Mouse (Mus musculus) CH12.LX (cell line): ENCODE measurements around the gene Gm20662. TPM values are rescaled to one million over a fixed set of nuclear protein-coding genes. Genes with fewer than 3 reads are reported as not detected.

Experiments
- DNase-seq: peaks from one replicate; pipeline ENCODE4 v3.0.0-alpha.2; 2013; ENCODE audit errors: extremely low read depth
- H3K27ac ChIP-seq: 2 replicates; pipeline ENCODE4 v1.5.1; 2012; ENCODE audit warnings: low read depth, mild to moderate bottlenecking, control low read depth, moderate library complexity; ENCODE audit not compliant: insufficient read depth
- H3K27me3 ChIP-seq: replicated peaks from 2 replicates; pipeline ENCODE3; 2012; ENCODE audit warnings: inconsistent platforms
- H3K36me3 ChIP-seq, 2 experiments: replicated peaks in 1 of 2; 2 replicates each; pipeline versions ENCODE3 to v1.6.1; 2012; ENCODE audit warnings: inconsistent platforms in 1 of 2, low read length in 1 of 2, mild to moderate bottlenecking in 1 of 2, mixed read lengths in 1 of 2, moderate library complexity in 1 of 2; ENCODE audit not compliant: control insufficient read depth in 1 of 2, insufficient read depth in 1 of 2
- H3K4me1 ChIP-seq, 2 experiments: 2 replicates each; pipeline ENCODE4 v1.6.1; 2012; ENCODE audit warnings: inconsistent platforms in 1 of 2, moderate library complexity in 1 of 2; ENCODE audit not compliant: insufficient read depth in 2 of 2, control insufficient read depth in 1 of 2
- H3K4me2 ChIP-seq: 2 replicates; pipeline ENCODE4 v1.6.1; 2012; ENCODE audit warnings: low read depth, mild to moderate bottlenecking, control low read depth; ENCODE audit not compliant: poor library complexity, insufficient read depth, severe bottlenecking
- H3K4me3 ChIP-seq, 3 experiments: fragments of 150-350 bp in 1 of 3; sonication (generic) in 1 of 3; replicated peaks in 1 of 3; 2 replicates each; pipeline versions ENCODE3 to v1.5.1; 2011 to 2012; ENCODE audit warnings: low read depth in 2 of 3, low read length in 2 of 3, mild to moderate bottlenecking in 2 of 3, moderate library complexity in 2 of 3, control low read depth in 1 of 3, improper control_type of control experiment in 1 of 3, inconsistent platforms in 1 of 3, mixed read lengths in 1 of 3; ENCODE audit not compliant: poor library complexity in 1 of 3
- H3K79me2 ChIP-seq: replicated peaks from 2 replicates; pipeline ENCODE4 v1.6.1; 2012; ENCODE audit warnings: mild to moderate bottlenecking, moderate library complexity; ENCODE audit not compliant: control insufficient read depth, poor library complexity, insufficient read depth, severe bottlenecking; ENCODE audit errors: extremely low read depth
- H3K9ac ChIP-seq: 2 replicates; pipeline ENCODE4 v1.6.1; 2012; ENCODE audit warnings: low read depth, mild to moderate bottlenecking, control low read depth, moderate library complexity; ENCODE audit not compliant: insufficient read depth
- H3K9me3 ChIP-seq: replicated peaks from 2 replicates; pipeline ENCODE3; 2012; ENCODE audit warnings: low read length, inconsistent platforms, mixed read lengths
- CHD1 ChIP-seq: IDR thresholded peaks from 2 replicates; pipeline ENCODE4 v1.6.1; 2012; ENCODE audit warnings: low read depth, low read length, improper control_type of control experiment, inconsistent platforms
- CHD2 ChIP-seq: IDR thresholded peaks from 2 replicates; pipeline ENCODE4 v1.6.1; 2011; ENCODE audit warnings: low read length, improper control_type of control experiment
- CTCF ChIP-seq, 2 experiments: IDR thresholded peaks in 1 of 2; conservative IDR thresholded peaks in 1 of 2; 2 replicates each; pipeline ENCODE4 v1.5.1; 2011 to 2012; ENCODE audit warnings: low read depth in 2 of 2, low read length in 2 of 2, improper control_type of control experiment in 1 of 2, inconsistent platforms in 1 of 2, mild to moderate bottlenecking in 1 of 2, moderate library complexity in 1 of 2
- EP300 ChIP-seq: IDR thresholded peaks from 2 replicates; pipeline ENCODE4 v1.6.1; 2011; ENCODE audit warnings: low read length, improper control_type of control experiment
- ETS1 ChIP-seq: conservative IDR thresholded peaks from 2 replicates; pipeline ENCODE4 v1.6.1; 2012; ENCODE audit warnings: low read depth, mild to moderate bottlenecking, inconsistent platforms, low read length, improper control_type of control experiment, moderate library complexity
- GABPA ChIP-seq: IDR thresholded peaks from 2 replicates; pipeline ENCODE4 v1.6.1; 2012; ENCODE audit warnings: low read depth, low read length, improper control_type of control experiment, inconsistent platforms; ENCODE audit not compliant: insufficient replicate concordance
- HCFC1 ChIP-seq: IDR thresholded peaks from 2 replicates; pipeline ENCODE4 v1.6.1; 2012; ENCODE audit warnings: low read depth, mild to moderate bottlenecking, inconsistent platforms, low read length, improper control_type of control experiment
- IRF4 ChIP-seq: IDR thresholded peaks from 2 replicates; pipeline ENCODE4 v1.6.1; 2014; ENCODE audit warnings: low read depth, mild to moderate bottlenecking, inconsistent platforms, low read length, improper control_type of control experiment
- JUN ChIP-seq: IDR thresholded peaks from 2 replicates; pipeline ENCODE4 v1.6.1; 2011; ENCODE audit warnings: low read depth, mild to moderate bottlenecking, low read length, improper control_type of control experiment, moderate library complexity; ENCODE audit not compliant: insufficient read depth
- JUND ChIP-seq: conservative IDR thresholded peaks from 2 replicates; pipeline ENCODE4 v1.6.1; 2011; ENCODE audit warnings: low read depth, low read length, improper control_type of control experiment
- KAT2A ChIP-seq: IDR thresholded peaks from 2 replicates; pipeline ENCODE4 v1.6.1; 2012; ENCODE audit warnings: low read length, improper control_type of control experiment, inconsistent platforms; ENCODE audit not compliant: insufficient replicate concordance
- MAFK ChIP-seq: IDR thresholded peaks from 2 replicates; pipeline ENCODE4 v1.6.1; 2011; ENCODE audit warnings: low read length, improper control_type of control experiment; ENCODE audit not compliant: insufficient replicate concordance
- MEF2A ChIP-seq: IDR thresholded peaks from 2 replicates; pipeline ENCODE4 v1.6.1; 2014; ENCODE audit warnings: low read depth, mild to moderate bottlenecking, inconsistent platforms, low read length, improper control_type of control experiment, borderline replicate concordance
- NELFE ChIP-seq: IDR thresholded peaks from 2 replicates; pipeline ENCODE4 v1.6.1; 2011; ENCODE audit warnings: low read depth, low read length, improper control_type of control experiment
- NRF1 ChIP-seq: IDR thresholded peaks from 2 replicates; pipeline ENCODE4 v1.6.1; 2014; ENCODE audit warnings: low read depth, mild to moderate bottlenecking, inconsistent platforms, low read length, improper control_type of control experiment, moderate library complexity
- POLR2A ChIP-seq: IDR thresholded peaks from 2 replicates; pipeline ENCODE4 v1.6.1; 2011; ENCODE audit warnings: low read depth, mild to moderate bottlenecking, improper control_type of control experiment, low read length
- POLR2AphosphoS2 ChIP-seq: IDR thresholded peaks from 2 replicates; pipeline ENCODE4 v1.6.1; 2011; ENCODE audit warnings: low read depth, low read length, improper control_type of control experiment
- RCOR1 ChIP-seq: conservative IDR thresholded peaks from 2 replicates; pipeline ENCODE4 v1.6.1; 2012; ENCODE audit warnings: low read depth, mild to moderate bottlenecking, inconsistent platforms, low read length, improper control_type of control experiment
- SIN3A ChIP-seq: IDR thresholded peaks from 2 replicates; pipeline ENCODE4 v1.6.1; 2012; ENCODE audit warnings: low read length, improper control_type of control experiment, inconsistent platforms
- SMC3 ChIP-seq: IDR thresholded peaks from 2 replicates; pipeline ENCODE4 v1.6.1; 2011; ENCODE audit warnings: low read depth, low read length, improper control_type of control experiment
- TCF12 ChIP-seq: IDR thresholded peaks from 2 replicates; pipeline ENCODE4 v1.6.1; 2014; ENCODE audit warnings: low read depth, mild to moderate bottlenecking, inconsistent platforms, low read length, improper control_type of control experiment
- UBTF ChIP-seq: IDR thresholded peaks from 2 replicates; pipeline ENCODE4 v1.6.1; 2012; ENCODE audit warnings: low read depth, mild to moderate bottlenecking, inconsistent platforms, low read length, improper control_type of control experiment, moderate library complexity
- USF1 ChIP-seq: IDR thresholded peaks from 2 replicates; pipeline ENCODE4 v1.6.1; 2014; ENCODE audit warnings: low read depth, mild to moderate bottlenecking, inconsistent platforms, low read length, improper control_type of control experiment
- ZC3H11A ChIP-seq: IDR thresholded peaks from 2 replicates; pipeline ENCODE4 v1.6.1; 2012; ENCODE audit warnings: low read depth, mild to moderate bottlenecking, inconsistent platforms, low read length, improper control_type of control experiment
- ZKSCAN1 ChIP-seq: IDR thresholded peaks from 2 replicates; pipeline ENCODE4 v1.6.1; 2012; ENCODE audit warnings: low read depth, inconsistent platforms, low read length, improper control_type of control experiment, borderline replicate concordance
- ZMIZ1 ChIP-seq: IDR thresholded peaks from 2 replicates; pipeline ENCODE4 v1.6.1; 2012; ENCODE audit warnings: low read depth, mild to moderate bottlenecking, inconsistent platforms, low read length, improper control_type of control experiment
- ZNF384 ChIP-seq: IDR thresholded peaks from 2 replicates; pipeline ENCODE4 v1.6.1; 2012; ENCODE audit warnings: low read depth, low read length, improper control_type of control experiment, inconsistent platforms
- dilution Hi-C: fragments of 300-500 bp; cut with MboI; formaldehyde crosslinking; loops from 2 replicates; pipeline ENCODE4 v1.14.3; 2020; ENCODE audit warnings: low sequenced_read_pairs; ENCODE audit not compliant: extremely low pct_unique_long_range_greater_than_20kb, extremely low pct_ligation_motif_present
- in situ Hi-C: fragments of 300-500 bp; cut with MboI; formaldehyde crosslinking; loops from 3 replicates; pipeline ENCODE4 v1.14.3; 2019; ENCODE audit warnings: low sequenced_read_pairs, low pct_ligation_motif_present, low pct_unique_long_range_greater_than_20kb, mixed read lengths
- polyA plus RNA-seq: library from polyadenylated mRNA; unstranded; fragments of >175 nt; gene quantifications from 2 replicates; pipeline ENCODE4 v1.2.1, GENCODE M21; 2012; ENCODE audit warnings: low read depth; ENCODE audit not compliant: insufficient read length
- total RNA-seq, 2 experiments: library from RNA; depleted of rRNA; stranded (reverse); fragments of 300-350 nt in 1 of 2; fragments of >200 nt in 1 of 2; gene quantifications; 2 replicates each; pipeline ENCODE4 v1.2.3; 2012 to 2014

The Gm20662 gene
- total and polyA plus RNA-seq, 3 experiments, result 0.31 to 1.2 TPM; not detected in 1

DNA sequence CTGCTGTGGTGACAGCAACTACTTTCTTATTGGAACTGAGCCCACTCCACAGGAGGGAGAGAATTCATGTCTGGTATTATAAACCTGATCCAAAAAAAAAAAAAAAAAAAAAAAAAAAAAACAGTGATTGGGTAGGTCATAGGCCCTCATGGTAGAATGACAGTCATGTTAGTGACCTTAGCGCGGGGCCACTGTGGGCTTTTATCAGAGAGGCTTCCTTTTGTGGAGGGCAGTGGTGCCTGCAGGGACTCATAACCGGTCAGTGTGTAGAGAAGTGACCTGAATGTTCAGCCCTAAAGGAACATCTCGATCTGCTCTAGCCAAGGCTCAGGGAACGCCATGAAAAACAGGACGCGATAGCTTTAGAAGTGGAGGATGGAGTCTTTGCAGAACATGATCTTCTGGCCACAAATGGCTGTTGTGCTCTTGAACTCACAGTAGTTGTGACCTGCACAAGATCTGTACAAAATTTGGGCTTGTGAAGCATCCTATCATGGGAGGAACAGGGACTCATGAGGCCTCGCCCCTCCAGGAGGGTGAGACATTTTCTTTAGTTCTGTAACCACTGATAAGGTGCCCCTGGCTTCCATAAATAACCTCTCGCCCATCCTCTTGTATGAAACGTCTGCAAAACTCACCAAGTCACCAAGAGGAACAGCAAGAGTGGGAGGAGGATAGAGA, 21.5 kb upstream of the Gm20662 start:
- peaks cover 47 to 70% of the 10 kb centered on the region in 2 experiments for H3K36me3 ChIP-seq
- no peak for TF ChIP-seq NRF1
- TF ChIP-seq GABPA, result no peak
- TF ChIP-seq TCF12, result no peak
- peak; percentile 67 for TF ChIP-seq ZNF384
- TF ChIP-seq, all 38 proteins: peak for 1
- dilution Hi-C loops, result no loop called here
- H3K9me3 ChIP-seq, result no peaks in the 10 kb centered on the region
- H3K4me2 ChIP-seq, result peak overlapping the region; percentile 51
- in situ Hi-C loops, result no loop called here
- no peaks in the 10 kb centered on the region for H3K79me2 ChIP-seq
- peaks cover 9 to 34% of the 10 kb centered on the region in 2 experiments for H3K4me1 ChIP-seq
- no peak for DNase-seq
- H3K4me3 ChIP-seq, result peak overlapping the region in 2 of 3 experiments; percentile 64 to 72
- H3K27ac ChIP-seq, result peak overlapping the region; percentile 79
- H3K27me3 ChIP-seq, result no peaks in the 10 kb centered on the region
- peak overlapping the region; percentile 91 for H3K9ac ChIP-seq

GRCm38 (mm10) chr9:107975399-107976386, 20.5 kb upstream of the Gm20662 start, which contains the start of gene Uba7:
Uba7 (plus strand) TSS chr9:107975505.
- in situ Hi-C loops, result no loop called here
- Histone ChIP-seq H3K36me3 (peaks cover 44 to 70% of the 10 kb centered on the region in 2 experiments), H3K4me3 (peak within 1 kb of the TSS; percentile 64 to 72 (median 66))
- peak; percentile 71 for TF ChIP-seq POLR2A
- TF ChIP-seq EP300, result 0 out of 2 replicates have a peak, but pooled peaks have one; percentile 60
- TF ChIP-seq CTCF (conservative IDR thresholded peaks at IDR 0.05 in 1 of 2, IDR thresholded peaks at IDR 0.05 in 1 of 2; ENCODE audit: low read depth in 2 of 2, low read length in 2 of 2), result no peak
- TF ChIP-seq JUND, result 0 out of 2 replicates have a peak, but pooled peaks have one; percentile 26
- TF ChIP-seq CHD1, result no peak
- TF ChIP-seq ZKSCAN1, result peak; percentile 13; the same call in 1 of the 2 replicates
- TF ChIP-seq ZC3H11A, result no peak
- peak; percentile 86 for TF ChIP-seq IRF4
- TF ChIP-seq SMC3, result no peak
- peak; percentile 64; the same call in 1 of the 2 replicates for TF ChIP-seq ZMIZ1
- no peak for TF ChIP-seq MAFK
- no peak for TF ChIP-seq KAT2A
- TF ChIP-seq ETS1, result peak; percentile 90
- TF ChIP-seq NRF1, result no peak
- TF ChIP-seq RCOR1, result no peak
- no peak; the same call in 1 of the 2 replicates for TF ChIP-seq UBTF
- TF ChIP-seq MEF2A, result no peak; the same call in 1 of the 2 replicates
- no peak for TF ChIP-seq JUN
- no peak for TF ChIP-seq ZNF384
- no peak for TF ChIP-seq CHD2
- TF ChIP-seq GABPA, result no peak
- TF ChIP-seq HCFC1, result peak; percentile 48
- TF ChIP-seq USF1, result no peak
- TF ChIP-seq SIN3A, result peak; percentile 82
- 0 out of 2 replicates have a peak, but pooled peaks have one; percentile 33 for TF ChIP-seq POLR2AphosphoS2
- TF ChIP-seq NELFE, result peak; percentile 67

More at GRCm38 (mm10) chr9:107975399-107976386, 20.5 kb upstream of the Gm20662 start, which contains the start of gene Uba7:
- H3K79me2 ChIP-seq, result no peaks in the 10 kb centered on the region
- H3K27ac ChIP-seq, result peak within 1 kb of the TSS; percentile 91
- no peaks in the 10 kb centered on the region for H3K9me3 ChIP-seq
- peak within 1 kb of the TSS; percentile 91 for H3K9ac ChIP-seq
- H3K27me3 ChIP-seq, result no peaks in the 10 kb centered on the region
- dilution Hi-C loops, result no loop called here
- peaks cover 9 to 41% of the 10 kb centered on the region in 2 experiments for H3K4me1 ChIP-seq
- DNase-seq, result peak; percentile 92
- peak within 1 kb of the TSS; percentile 88 for H3K4me2 ChIP-seq
